Mouse (Mus musculus): ENCODE data around the gene Il2ra.

The Il2ra gene

GRCm38 (mm10) chr2:11652780-11653179 is 10.2 kb downstream of the Il2ra start:
- DNase-seq (ENCODE audit: low read depth, low spot score) = peak; percentile 77

- DNase-seq (ENCODE audit: low read depth, low spot score) = peak; percentile 93
Observed at GRCm38 (mm10) chr2:11653330-11653729, 10.7 kb downstream of the Il2ra start.

- DNase-seq (ENCODE audit: low read depth, low spot score) = no peak
Observed at GRCm38 (mm10) chr2:11653780-11654179, 11.2 kb downstream of the Il2ra start.

- peak; percentile 75 for DNase-seq (ENCODE audit: low read depth, low spot score)
Observed at GRCm38 (mm10) chr2:11654990-11655931, 12.7 kb downstream of the Il2ra start.

GRCm38 (mm10) chr2:11657581-11657980 is 15.0 kb downstream of the Il2ra start:
- DNase-seq (ENCODE audit: low read depth, low spot score) = peak; percentile 79

GRCm38 (mm10) chr2:11659263-11659662 is 16.7 kb downstream of the Il2ra start:
- no peak for DNase-seq (ENCODE audit: low read depth, low spot score)

- DNase-seq (ENCODE audit: low read depth, low spot score) = peak; percentile 59
Observed at GRCm38 (mm10) chr2:11662143-11662906, 19.7 kb downstream of the Il2ra start.

GRCm38 (mm10) chr2:11662907-11663230 is 20.3 kb downstream of the Il2ra start:
- peak; percentile 53 for DNase-seq (ENCODE audit: low read depth, low spot score)

GRCm38 (mm10) chr2:11663961-11664360 is 21.4 kb downstream of the Il2ra start:
- DNase-seq (ENCODE audit: low read depth, low spot score) = peak; percentile 86

- peak; percentile 27 for DNase-seq (ENCODE audit: low read depth, low spot score)
Observed at GRCm38 (mm10) chr2:11664367-11664766, 21.8 kb downstream of the Il2ra start.

- DNase-seq (ENCODE audit: low read depth, low spot score) = no peak
Observed at GRCm38 (mm10) chr2:11664806-11665205, 22.2 kb downstream of the Il2ra start.

GRCm38 (mm10) chr2:11665326-11665725 is 22.7 kb downstream of the Il2ra start:
- DNase-seq (ENCODE audit: low read depth, low spot score) = no peak

GRCm38 (mm10) chr2:11672144-11672543 is 29.5 kb downstream of the Il2ra start:
- peak; percentile 67 for DNase-seq (ENCODE audit: low read depth, low spot score)

GRCm38 (mm10) chr2:11679626-11680025 is 37.0 kb downstream of the Il2ra start:
- DNase-seq (ENCODE audit: low read depth, low spot score) = no peak

GRCm38 (mm10) chr2:11682712-11683111 is 40.1 kb downstream of the Il2ra start:
- DNase-seq (ENCODE audit: low read depth, low spot score) = no peak

- DNase-seq (ENCODE audit: low read depth, low spot score) = no peak
Observed at GRCm38 (mm10) chr2:11686512-11686911, 43.9 kb downstream of the Il2ra start.

- peak; percentile 52 for DNase-seq (ENCODE audit: low read depth, low spot score)
Observed at GRCm38 (mm10) chr2:11687436-11687835, 44.8 kb downstream of the Il2ra start.

GRCm38 (mm10) chr2:11690201-11690890 is 47.7 kb downstream of the Il2ra start:
- DNase-seq (ENCODE audit: low read depth, low spot score) = no peak

- DNase-seq (ENCODE audit: low read depth, low spot score) = no peak
Observed at GRCm38 (mm10) chr2:11693352-11693751, 50.7 kb downstream of the Il2ra start.

- no peak for DNase-seq (ENCODE audit: low read depth, low spot score)
Observed at GRCm38 (mm10) chr2:11694104-11694503, 51.5 kb downstream of the Il2ra start.

GRCm38 (mm10) chr2:11695867-11696266 is 53.3 kb downstream of the Il2ra start:
- no peak for DNase-seq (ENCODE audit: low read depth, low spot score)

GRCm38 (mm10) chr2:11698994-11699393 is 56.4 kb downstream of the Il2ra start:
- no peak for DNase-seq (ENCODE audit: low read depth, low spot score)

Measured in CD4-positive helper T cell, adult 2 months (primary cell).